Mouse (Mus musculus) right cerebral cortex, adult 2 months (tissue): ENCODE measurements around the gene Rps17.
A peak's percentile ranks its signal among the peaks of the same experiment; 100 is the strongest.

Experiments
- DNase-seq, 2 experiments: peaks; one replicate each; pipeline ENCODE4 v3.0.0; 2021 to 2022; ENCODE audit warnings: low spot score in 2 of 2

Gene Rps17

DNA sequence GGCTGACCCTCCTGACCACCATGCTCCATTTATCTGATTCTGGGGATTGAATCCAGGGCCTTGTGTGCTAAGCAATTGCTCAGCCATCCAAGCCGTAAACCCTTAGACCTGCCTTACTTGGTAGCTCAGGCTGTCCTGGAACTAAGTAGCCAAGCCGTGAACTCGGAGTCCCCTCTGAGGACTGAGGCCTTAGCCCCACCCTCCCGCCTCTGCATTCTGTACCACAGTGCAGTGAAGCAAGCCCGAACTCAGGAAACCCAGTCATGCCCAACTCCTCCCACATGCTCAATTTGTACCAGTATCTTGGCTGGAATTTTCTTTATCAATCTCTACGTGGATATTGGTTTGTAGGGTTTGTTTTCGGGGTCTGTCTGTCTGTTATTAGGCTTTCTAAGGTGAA, 13.2 kb downstream of the Rps17 start:
- DNase-seq, result no peak

GRCm38 (mm10) chr7:81330767-81331166, 14.3 kb downstream of the Rps17 start:
- DNase-seq, result no peak

DNA sequence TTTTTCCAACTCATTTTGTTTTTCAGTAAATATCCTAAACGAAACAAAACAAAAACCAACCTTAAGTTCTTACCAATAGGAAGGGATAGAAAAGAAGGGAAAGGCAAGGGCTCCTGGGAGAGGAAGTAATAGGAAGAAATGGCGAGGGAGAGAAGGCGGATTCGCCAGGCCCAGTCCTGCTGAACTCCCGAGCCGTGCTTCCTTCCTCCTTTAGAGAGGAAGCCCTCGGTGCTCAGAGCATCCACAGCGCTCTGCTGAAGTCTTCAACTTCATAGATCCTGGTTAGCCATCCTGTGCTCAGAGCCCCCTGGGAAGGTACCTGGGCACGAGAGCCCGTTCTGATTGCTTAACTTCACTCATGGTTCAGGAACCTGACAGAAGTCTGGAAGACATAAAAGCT, 17.4 kb downstream of the Rps17 start:
- no peak for DNase-seq

DNA sequence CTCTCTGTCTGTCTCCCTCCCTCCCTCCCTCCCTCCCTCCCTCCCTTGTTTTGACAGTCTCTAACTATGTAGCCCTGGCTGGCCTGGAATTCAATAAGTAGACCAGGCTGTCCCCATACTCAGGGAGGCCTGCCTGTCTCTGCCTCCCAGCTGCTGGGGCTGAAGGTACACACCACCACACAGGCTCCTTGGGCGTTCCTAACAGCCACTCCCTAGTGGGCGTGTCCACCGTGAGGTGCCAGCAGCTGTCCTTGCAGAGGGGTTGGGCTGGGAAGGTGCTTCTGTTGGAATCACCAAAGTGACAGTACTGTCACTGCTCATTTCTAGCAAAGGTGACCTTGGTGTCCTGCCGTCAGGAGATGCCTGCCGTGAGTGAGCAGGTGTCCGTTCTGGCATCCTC, 18.2 kb downstream of the Rps17 start:
- DNase-seq, result no peak

DNA sequence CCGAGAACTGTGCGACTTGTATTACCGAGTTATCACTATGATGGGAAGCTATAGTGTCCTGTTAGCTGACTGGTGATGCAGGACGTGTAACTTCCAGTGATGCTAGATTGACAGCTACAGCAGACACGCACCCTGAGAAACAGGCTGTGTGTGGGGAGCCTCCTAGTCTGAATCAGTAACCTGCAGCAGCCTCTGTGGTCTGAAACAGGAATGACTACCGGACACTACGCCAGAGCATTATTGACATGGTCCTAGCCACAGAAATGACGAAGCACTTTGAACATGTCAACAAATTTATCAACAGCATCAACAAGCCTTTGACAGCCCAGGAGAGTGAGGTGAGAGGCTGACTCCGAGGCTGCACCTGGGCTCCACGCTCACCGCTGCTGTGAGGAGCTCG, 19.0 kb downstream of the Rps17 start:
- DNase-seq, result no peak

DNA sequence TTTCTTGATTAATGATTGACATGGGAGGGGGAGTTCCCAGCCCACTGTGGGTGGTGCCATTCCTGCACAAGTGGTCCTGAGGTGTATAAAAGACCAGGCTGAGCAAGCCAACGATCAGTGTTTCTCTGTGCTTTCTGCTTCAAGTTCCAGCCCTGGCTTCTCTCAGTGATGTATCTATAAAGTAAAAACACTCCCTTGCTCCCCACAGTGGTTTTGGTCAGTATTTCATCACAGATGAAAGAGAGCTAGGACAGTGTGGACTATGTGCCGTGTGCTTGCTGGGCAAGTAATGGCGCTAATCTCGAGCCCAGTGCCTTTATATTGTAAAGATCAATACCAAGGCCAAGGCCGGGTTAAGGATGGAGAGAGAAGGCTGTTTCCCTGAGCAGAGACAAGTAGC, 23.3 kb downstream of the Rps17 start:
- DNase-seq, result no peak

DNA sequence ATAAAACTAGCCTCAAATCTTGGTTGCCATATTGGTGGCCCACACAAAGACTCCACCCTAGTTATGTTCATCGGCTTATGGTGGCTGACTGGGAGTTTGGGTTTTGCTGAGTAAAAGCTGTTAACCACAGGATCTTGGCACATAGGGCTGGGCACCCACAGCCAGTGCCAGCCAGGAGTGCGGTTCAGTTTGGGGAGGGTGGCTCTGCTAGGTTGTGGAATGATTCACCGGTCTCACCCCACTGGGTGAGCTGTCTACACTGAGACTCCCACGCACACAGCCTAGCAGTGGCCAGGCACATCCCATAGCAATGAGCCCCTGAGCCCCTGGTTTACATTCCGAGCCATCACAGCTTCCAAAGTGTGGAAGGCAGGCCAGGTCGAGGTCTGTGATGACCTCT, 25.3 kb downstream of the Rps17 start:
- peak in 1 of 2 experiments; percentile 16 for DNase-seq

DNA sequence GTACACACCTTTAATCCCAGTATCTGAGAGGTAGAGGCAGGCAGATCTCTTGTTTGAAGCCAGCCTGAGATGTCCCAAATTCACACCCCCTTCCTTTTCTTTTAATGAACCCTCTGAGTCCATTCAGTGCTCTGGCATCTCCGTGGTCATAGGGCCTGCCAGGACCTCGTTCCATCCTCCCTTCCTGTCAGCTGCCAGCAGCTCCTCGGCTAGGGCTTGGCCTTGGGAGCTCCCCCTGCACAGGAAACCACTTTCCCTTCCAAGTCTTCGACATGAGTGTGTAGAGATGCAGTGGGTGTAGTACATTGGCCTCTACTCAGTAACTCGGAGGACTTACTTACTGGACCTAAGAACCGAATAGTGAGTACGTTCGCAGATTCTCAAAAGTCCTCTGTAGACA, 29.5 kb downstream of the Rps17 start:
- no peak for DNase-seq

DNA sequence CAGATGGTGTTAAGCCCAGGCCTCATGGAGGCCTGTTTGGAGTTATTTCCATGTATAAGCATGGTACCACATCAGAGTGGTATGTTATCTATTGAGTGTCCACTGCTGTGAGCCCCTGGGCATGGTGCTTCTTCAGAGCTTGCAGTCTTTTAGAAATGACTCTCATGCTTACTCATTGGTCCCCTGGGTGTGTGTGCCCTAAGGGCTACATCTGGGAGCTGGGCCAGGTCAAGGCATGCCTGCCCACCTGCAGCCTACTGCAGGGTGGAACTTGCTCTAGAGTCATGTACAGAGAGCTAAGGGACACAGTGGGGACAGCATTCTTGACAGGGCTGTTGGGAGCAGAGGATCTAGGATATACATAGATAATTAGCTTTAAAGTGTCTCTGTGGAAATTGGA, 33.5 kb downstream of the Rps17 start:
- DNase-seq, result no peak

DNA sequence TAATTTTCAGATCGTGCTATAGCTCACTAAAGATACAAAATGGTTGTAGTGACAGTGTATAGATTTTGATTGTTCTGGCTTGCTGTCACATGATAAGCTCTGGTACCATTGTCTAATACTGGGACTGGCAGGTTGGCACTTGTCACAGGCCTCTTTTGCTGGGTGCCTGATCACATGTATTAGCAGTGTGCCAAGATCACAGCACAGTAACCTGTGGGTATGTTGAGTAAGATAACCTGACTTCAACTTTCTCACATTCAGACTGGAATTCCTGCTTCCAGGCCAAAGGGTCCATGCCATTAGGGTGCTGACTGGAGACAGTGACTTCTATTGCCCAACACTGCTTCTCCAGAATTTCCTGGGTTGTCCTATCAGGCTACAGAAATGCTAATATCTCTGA, 33.9 kb downstream of the Rps17 start:
- DNase-seq, result no peak

- DNase-seq, result no peak
Observed at GRCm38 (mm10) chr7:81309247-81309646, 35.8 kb downstream of the Rps17 start.

GRCm38 (mm10) chr7:81307735-81308134, 37.3 kb downstream of the Rps17 start:
- DNase-seq, result peak in 1 of 2 experiments; percentile 21

- no peak for DNase-seq
Observed at GRCm38 (mm10) chr7:81304675-81305074, 40.4 kb downstream of the Rps17 start.

- no peak for DNase-seq
Observed at GRCm38 (mm10) chr7:81304100-81304499, 41.0 kb downstream of the Rps17 start.

DNA sequence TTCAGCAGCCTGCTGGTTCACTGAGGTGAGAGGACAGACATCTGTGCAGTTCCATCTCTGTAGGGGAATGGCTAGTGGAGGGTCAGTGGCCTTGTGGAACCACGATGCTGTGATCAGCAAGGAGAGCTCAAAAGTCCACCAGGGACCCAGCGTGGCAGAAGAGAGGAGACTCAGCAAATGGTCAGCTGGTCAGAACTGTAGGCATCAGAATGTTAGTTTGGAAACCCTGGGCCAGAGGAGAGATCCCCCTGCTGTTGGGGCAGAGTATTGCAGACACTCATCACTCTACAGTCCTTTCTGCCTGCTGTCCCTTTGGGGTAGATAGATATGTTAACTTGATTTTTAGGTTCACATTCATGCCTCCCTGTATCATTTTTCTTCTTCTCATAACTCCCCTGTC, 41.4 kb downstream of the Rps17 start:
- DNase-seq, result no peak

DNA sequence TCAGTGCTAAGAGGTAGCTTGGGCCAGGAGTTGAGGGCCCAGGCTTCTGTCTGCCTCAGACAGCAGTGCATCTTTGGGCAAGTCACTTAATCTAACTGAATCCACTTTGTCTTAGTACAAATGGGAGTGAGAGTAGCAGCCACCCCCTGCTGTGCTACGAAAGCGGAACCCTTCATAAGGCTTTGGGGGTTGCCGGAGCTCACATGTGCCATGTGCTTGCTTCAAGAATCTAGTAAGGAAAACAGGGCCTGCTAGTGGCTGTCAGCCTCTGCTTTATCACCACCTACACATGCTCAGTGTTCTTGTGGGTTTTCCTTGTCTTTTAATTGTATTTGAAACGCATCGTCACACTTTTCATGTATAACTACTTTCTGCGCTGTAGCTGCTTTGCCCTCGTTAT, 43.7 kb downstream of the Rps17 start:
- no peak for DNase-seq

- DNase-seq, result no peak
Observed at GRCm38 (mm10) chr7:81298206-81298605, 46.8 kb downstream of the Rps17 start.

GRCm38 (mm10) chr7:81295169-81295568, 49.9 kb downstream of the Rps17 start:
- no peak for DNase-seq
